In genomic region chr12:4906476-4906875, GRCm38 (mm10) we compare ENCODE assay signal across 8 mouse cellular contexts. TPM values are rescaled to one million over a fixed set of nuclear protein-coding genes. Genes with fewer than 3 reads are reported as not detected.
DNase-seq lines count a peak whose midpoint lies in the region; ATAC-seq and TF ChIP-seq lines count a peak whose summit lies in the region.

No protein-coding gene starts in this region.

- H3K4me1 ChIP-seq in lung, embryonic 15.5 days, result peaks cover 6% of the 10 kb centered on the region; the same call in 1 of the 2 replicates
- H3K4me1 ChIP-seq in embryonic fibroblast, embryonic 13.5 days (ENCODE audit: control insufficient read depth, insufficient read depth, low read length), result no peaks in the 10 kb centered on the region
- no peaks in the 10 kb centered on the region for H3K4me1 ChIP-seq in limb, embryonic 11.5 days (ENCODE audit: control insufficient read depth, insufficient read depth, low read length)
- H3K4me1 ChIP-seq in neural tube, embryonic 15.5 days, result peaks cover 13% of the 10 kb centered on the region

- H3K9ac ChIP-seq in lung, embryonic 15.5 days, result peak overlapping the region; percentile 84
- peak overlapping the region; percentile 81; the same call in 1 of the 2 replicates for H3K9ac ChIP-seq in limb, embryonic 11.5 days (ENCODE audit: low read length)
- peak overlapping the region; percentile 79 for H3K9ac ChIP-seq in neural tube, embryonic 15.5 days (replicated peaks)

- no peak for TF ChIP-seq POLR2A in embryonic fibroblast, embryonic 13.5 days (IDR thresholded peaks at IDR 0.05; ENCODE audit: low read depth, low read length)

- H3K27ac ChIP-seq in lung, embryonic 15.5 days, result peak overlapping the region; percentile 87; the same call in 1 of the 2 replicates
- H3K27ac ChIP-seq in embryonic fibroblast, embryonic 13.5 days (ENCODE audit: insufficient read depth, low read length), result no peak overlapping the region
- H3K27ac ChIP-seq in limb, embryonic 11.5 days (replicated peaks; ENCODE audit: low read depth, low read length), result no peak overlapping the region
- H3K27ac ChIP-seq in neural tube, embryonic 15.5 days (replicated peaks), result peak overlapping the region; percentile 90

- 38% methylated on average over 7 of the region's 7 CpGs for WGBS in lung, embryonic 15.5 days
- 59% methylated on average over 7 of the region's 7 CpGs for WGBS in limb, embryonic 11.5 days
- WGBS in neural tube, embryonic 15.5 days, result 49% methylated on average over 7 of the region's 7 CpGs

- H3K36me3 ChIP-seq in lung, embryonic 15.5 days, result no peaks in the 10 kb centered on the region
- H3K36me3 ChIP-seq in limb, embryonic 11.5 days (ENCODE audit: control insufficient read depth, insufficient read depth, low read length), result no peaks in the 10 kb centered on the region
- peaks cover 3% of the 10 kb centered on the region; the same call in 1 of the 2 replicates for H3K36me3 ChIP-seq in neural tube, embryonic 15.5 days

- DNase-seq in lung, postnatal 14 days, result no peak
- no peak for DNase-seq in limb, embryonic 11.5 days (ENCODE audit: low spot score)
- no peak for DNase-seq in embryo, embryonic 10.5 days (ENCODE audit: low spot score)
- DNase-seq in right cerebral cortex, postnatal 4 days, result no peak

- peak overlapping the region; percentile 87 for H3K4me2 ChIP-seq in lung, embryonic 15.5 days
- H3K4me2 ChIP-seq in limb, embryonic 11.5 days (ENCODE audit: low read depth, severe bottlenecking), result peak overlapping the region; percentile 74
- peak overlapping the region; percentile 76 for H3K4me2 ChIP-seq in neural tube, embryonic 15.5 days

- ATAC-seq in lung, embryonic 15.5 days (ENCODE audit: borderline replicate concordance, extremely low read depth, low FRiP score, low TSS enrichment), result no peak
- ATAC-seq in limb, embryonic 11.5 days (ENCODE audit: insufficient number of reproducible peaks, low FRiP score, low TSS enrichment, low read depth), result no peak
- ATAC-seq in neural tube, embryonic 15.5 days (ENCODE audit: low FRiP score), result no peak
- no peak for ATAC-seq in inflammation-experienced regulatory T-cells, adult 6 months

- peak overlapping the region; percentile 84 for H3K4me3 ChIP-seq in lung, embryonic 15.5 days
- H3K4me3 ChIP-seq in embryonic fibroblast, embryonic 13.5 days (ENCODE audit: insufficient read depth, low read length), result peak overlapping the region; percentile 72
- peak overlapping the region; percentile 67 for H3K4me3 ChIP-seq in limb, embryonic 11.5 days (ENCODE audit: low read depth, low read length)
- H3K4me3 ChIP-seq in neural tube, embryonic 15.5 days (replicated peaks), result peak overlapping the region; percentile 85

- H3K27me3 ChIP-seq in lung, embryonic 15.5 days, result no peaks in the 10 kb centered on the region
- no peaks in the 10 kb centered on the region for H3K27me3 ChIP-seq in limb, embryonic 11.5 days (ENCODE audit: control insufficient read depth, insufficient read depth, low read length)
- no peaks in the 10 kb centered on the region for H3K27me3 ChIP-seq in neural tube, embryonic 15.5 days (replicated peaks)

- no peaks in the 10 kb centered on the region for H3K9me3 ChIP-seq in lung, embryonic 15.5 days
- H3K9me3 ChIP-seq in limb, embryonic 11.5 days (ENCODE audit: control insufficient read depth, low read length), result no peaks in the 10 kb centered on the region
- H3K9me3 ChIP-seq in neural tube, embryonic 15.5 days (replicated peaks), result no peaks in the 10 kb centered on the region

- no peak for TF ChIP-seq CTCF in embryonic fibroblast, embryonic 13.5 days (IDR thresholded peaks at IDR 0.05; ENCODE audit: borderline replicate concordance, insufficient read depth, low read length)

RNA-seq across cellular contexts. Expression of gene Ubxn2a, which starts 1.0 kb away (rescaled TPM):
- 28.4 and 31.3 TPM in 2 replicates for polyA plus RNA-seq in lung, embryonic 15.5 days (2015; fragmentation: Nextera tagmentation; extraction: Ambion mirVana)
- polyA plus RNA-seq in embryonic fibroblast, embryonic 13.5 days (2011; ENCODE audit: insufficient read length, low read depth, missing spikeins), result 18.0 and 21.3 TPM in 2 replicates
- polyA plus RNA-seq in limb, embryonic 11.5 days (2014; fragmentation: Nextera tagmentation; extraction: Ambion mirVana), result 23.1 and 26.8 TPM in 2 replicates
- 45.4 and 51.6 TPM in 2 replicates for polyA plus RNA-seq in neural tube, embryonic 15.5 days (2015; fragmentation: Nextera tagmentation; extraction: Ambion mirVana)
- 10 to 100 TPM; 13.3 to 17.3 (median 14.9) TPM for polyA plus RNA-seq in inflammation-experienced regulatory T-cells, adult 6 months (2017; shearing (Covaris generic))

RNA-seq across cellular contexts. Expression of gene Atad2b, which starts 10.7 kb away (rescaled TPM):
- 9.5 and 10.3 TPM in 2 replicates for polyA plus RNA-seq in lung, embryonic 15.5 days (2015; fragmentation: Nextera tagmentation; extraction: Ambion mirVana)
- polyA plus RNA-seq in embryonic fibroblast, embryonic 13.5 days (2011; ENCODE audit: insufficient read length, low read depth, missing spikeins), result 17.5 and 24.2 TPM in 2 replicates
- polyA plus RNA-seq in limb, embryonic 11.5 days (2014; fragmentation: Nextera tagmentation; extraction: Ambion mirVana), result 19.6 and 22.4 TPM in 2 replicates
- 8.3 and 8.5 TPM in 2 replicates for polyA plus RNA-seq in neural tube, embryonic 15.5 days (2015; fragmentation: Nextera tagmentation; extraction: Ambion mirVana)
- 10 to 100 TPM; 10.8 to 18.6 (median 13.7) TPM for polyA plus RNA-seq in inflammation-experienced regulatory T-cells, adult 6 months (2017; shearing (Covaris generic))

RNA-seq across cellular contexts. Expression of gene Mfsd2b, which starts 32.3 kb away (rescaled TPM):
- 2.1 and 2.2 TPM in 2 replicates for polyA plus RNA-seq in lung, embryonic 15.5 days (2015; fragmentation: Nextera tagmentation; extraction: Ambion mirVana)
- polyA plus RNA-seq in embryonic fibroblast, embryonic 13.5 days (2011; ENCODE audit: insufficient read length, low read depth, missing spikeins), result 0.27 and 0.28 TPM in 2 replicates
- polyA plus RNA-seq in limb, embryonic 11.5 days (2014; fragmentation: Nextera tagmentation; extraction: Ambion mirVana), result 3.5 and 4.5 TPM in 2 replicates
- polyA plus RNA-seq in neural tube, embryonic 15.5 days (2015; fragmentation: Nextera tagmentation; extraction: Ambion mirVana), result 1.9 and 2.2 TPM in 2 replicates
- polyA plus RNA-seq in inflammation-experienced regulatory T-cells, adult 6 months (2017; shearing (Covaris generic)), result under 1 TPM; 0.39 to 0.69 (median 0.68) TPM

Comparison
In these comparisons a context has a peak if more than half of its experiments do, and no peak if none do; other contexts are left out.
1. H3K27ac ChIP-seq: peak in lung, embryonic 15.5 days (single experiment) and neural tube, embryonic 15.5 days (single experiment); none in embryonic fibroblast, embryonic 13.5 days (single experiment) and limb, embryonic 11.5 days (single experiment).
2. Peak in every context shown above with its lines, with median percentiles within 50 percentile points of each other: H3K4me2 ChIP-seq, H3K4me3 ChIP-seq and H3K9ac ChIP-seq.